Comparison of ENCODE assay signal across 25 mouse cellular contexts in genomic region chr16:11389324-11389723, GRCm38 (mm10).
"Had no signal": no experiment of that assay in that cellular context is flagged by ENCODE, and none has a peak within 500 bp of the region (broad histone marks: within the 10 kb centered on the region; RNA-seq: fewer than 3 reads in every experiment).

No protein-coding gene starts in this region.

- H3K4me3 ChIP-seq: gastrocnemius, adult 2 months; heart, embryonic 10.5 days; heart, embryonic 12.5 days; hindbrain, embryonic 10.5 days; hindbrain, embryonic 12.5 days; intestine, embryonic 15.5 days; left cerebral cortex, adult 2 months; limb, embryonic 10.5 days; limb, embryonic 12.5 days; liver, embryonic 13.5 days; liver, embryonic 15.5 days had no signal

- H3K9ac ChIP-seq: heart, embryonic 12.5 days; hindbrain, embryonic 12.5 days; hindbrain, embryonic 14.5 days; intestine, embryonic 15.5 days; limb, embryonic 12.5 days; liver, embryonic 13.5 days; liver, embryonic 15.5 days had no signal

- H3K9me3 ChIP-seq: heart, embryonic 10.5 days; heart, embryonic 12.5 days; hindbrain, embryonic 10.5 days; hindbrain, embryonic 12.5 days; intestine, embryonic 15.5 days; limb, embryonic 10.5 days; limb, embryonic 12.5 days; liver, embryonic 13.5 days; liver, embryonic 15.5 days had no signal

- H3K27me3 ChIP-seq: heart, embryonic 12.5 days; hindbrain, embryonic 12.5 days; intestine, embryonic 15.5 days; limb, embryonic 12.5 days; liver, embryonic 13.5 days; liver, embryonic 15.5 days had no signal

- DNase-seq: gastrocnemius, adult 2 months; gastrocnemius, postnatal 10 days; gastrocnemius, postnatal 25 days; heart, adult 18-20 months; heart, postnatal 10 days; heart, postnatal 4 days; kidney, adult 18-20 months; kidney, adult 8-10 months; kidney, postnatal 10 days; liver; liver, embryonic 13.5 days had no signal

- H3K4me1 ChIP-seq: hindbrain, embryonic 10.5 days; hindbrain, embryonic 12.5 days; intestine, embryonic 15.5 days; limb, embryonic 10.5 days; limb, embryonic 12.5 days had no signal

- ATAC-seq: hindbrain, embryonic 16.5 days; inflammation-experienced regulatory T-cells, adult 6 months; intestine, embryonic 15.5 days; intestine, postnatal 0 days had no signal

- H3K36me3 ChIP-seq: heart, embryonic 10.5 days; heart, embryonic 12.5 days; hindbrain, embryonic 10.5 days; hindbrain, embryonic 12.5 days; intestine, embryonic 15.5 days; limb, embryonic 10.5 days; limb, embryonic 12.5 days; liver, embryonic 13.5 days; liver, embryonic 15.5 days had no signal

- H3K27ac ChIP-seq: gastrocnemius, adult 2 months; heart, embryonic 10.5 days; hindbrain, embryonic 10.5 days; hindbrain, embryonic 12.5 days; hindbrain, embryonic 14.5 days; intestine, embryonic 15.5 days; left cerebral cortex, adult 2 months; limb, embryonic 10.5 days; limb, embryonic 12.5 days; liver, embryonic 13.5 days; liver, embryonic 15.5 days had no signal

- H3K4me2 ChIP-seq: heart, embryonic 12.5 days; hindbrain, embryonic 12.5 days; hindbrain, embryonic 14.5 days; intestine, embryonic 15.5 days; limb, embryonic 12.5 days; liver, embryonic 11.5 days; liver, embryonic 13.5 days; liver, embryonic 15.5 days had no signal
